Mouse (Mus musculus) adrenal gland, postnatal 14 days (tissue): ENCODE data around the gene Tpr. TPM values are rescaled to one million over a fixed set of nuclear protein-coding genes. Genes with fewer than 3 reads are reported as not detected.

Experiments used
- DNase-seq: peaks from one replicate; pipeline ENCODE4 v3.0.0; 2021; ENCODE audit warnings: mixed read lengths
- long read RNA-seq, 2 experiments: library from polyadenylated mRNA; stranded (forward); transcript quantifications; one replicate each; pipeline ENCODE4 v2.0.0; 2021
- total RNA-seq: library from RNA; stranded (reverse); gene quantifications from 2 replicates; pipeline ENCODE4 v1.2.3, GENCODE M21; 2021

The Tpr gene
- total RNA-seq = 135 and 142 TPM in 2 replicates
- long read RNA-seq, experiment 1, full-length matches to known transcripts = 9 of 25 reads
- long read RNA-seq, experiment 1, partial matches to known transcripts = 14 of 25 reads
- long read RNA-seq, experiment 1, other reads (novel, unspliced or antisense) = 2 of 25 reads
- long read RNA-seq, experiment 2, full-length matches to known transcripts = 1 of 33 reads
- long read RNA-seq, experiment 2, partial matches to known transcripts = 27 of 33 reads
- long read RNA-seq, experiment 2, other reads (novel, unspliced or antisense) = 5 of 33 reads

DNA sequence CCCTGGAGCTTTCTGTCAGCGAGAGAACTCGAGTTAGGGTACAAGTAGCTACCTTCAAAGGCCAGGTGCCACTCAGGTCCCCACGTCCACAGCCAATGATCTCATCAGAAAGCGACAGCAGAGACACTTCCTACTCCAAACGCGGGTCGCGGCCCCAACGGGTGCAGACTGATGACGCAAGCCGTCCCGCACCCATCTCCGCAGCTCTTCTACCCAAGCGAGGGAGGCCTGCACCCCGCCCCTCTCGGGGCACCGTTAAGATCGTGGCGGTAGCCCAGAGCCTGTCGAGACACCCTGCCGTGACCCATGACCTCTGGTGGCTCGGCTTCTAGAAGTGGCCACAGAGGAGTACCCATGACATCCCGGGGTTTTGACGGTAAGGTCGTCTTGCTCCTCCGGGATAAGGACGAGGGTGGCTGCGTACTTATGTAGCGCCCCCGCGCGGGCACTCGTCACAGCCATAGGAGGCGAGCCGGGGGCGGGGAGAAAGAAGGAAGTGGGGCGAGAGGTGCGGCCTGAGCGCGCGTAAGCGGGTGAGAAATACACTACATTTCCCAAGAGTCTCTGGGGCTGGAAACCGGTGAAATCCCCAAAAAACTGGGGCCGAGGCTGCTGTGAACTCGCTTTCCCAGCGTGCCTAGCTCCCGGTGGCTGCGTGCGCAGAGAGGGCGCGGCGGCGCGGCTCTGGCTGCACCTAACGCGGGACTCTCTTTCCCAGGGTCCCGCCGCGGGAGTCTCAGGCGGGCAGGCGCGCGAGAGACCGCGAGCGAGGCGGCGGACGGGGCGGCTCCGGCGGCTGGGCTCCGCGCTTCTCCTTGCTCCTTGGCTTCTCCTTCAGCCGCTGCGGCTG is at the start of gene Tpr, which contains the start of gene Odr4:
Gene Tpr (plus strand): TSS at position 201 of the 850 bp plus-strand sequence.
Gene Odr4 (minus strand): TSS at position 443 of the 850 bp plus-strand sequence.
- peak; percentile 99 for DNase-seq

DNA sequence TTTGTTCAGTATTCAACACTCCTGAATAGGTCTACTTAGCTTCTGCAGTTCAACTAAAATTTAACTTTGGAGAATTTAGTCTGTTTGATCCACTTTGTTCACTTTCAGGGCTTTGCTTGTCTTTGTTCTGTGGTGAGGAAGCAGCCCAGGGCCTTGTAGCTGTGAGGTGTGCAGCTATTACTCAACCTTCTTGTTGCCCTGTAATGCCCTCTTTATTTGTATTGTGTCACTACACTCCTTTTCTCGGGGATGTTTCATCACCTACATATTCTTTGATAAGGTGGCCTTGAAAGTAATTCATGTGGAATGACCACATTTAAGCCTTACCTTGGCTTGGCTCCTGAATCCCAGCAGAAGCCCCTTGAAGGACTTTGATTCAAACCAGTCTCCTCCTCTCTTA is 31.8 kb upstream of the Tpr start:
- DNase-seq = no peak

DNA sequence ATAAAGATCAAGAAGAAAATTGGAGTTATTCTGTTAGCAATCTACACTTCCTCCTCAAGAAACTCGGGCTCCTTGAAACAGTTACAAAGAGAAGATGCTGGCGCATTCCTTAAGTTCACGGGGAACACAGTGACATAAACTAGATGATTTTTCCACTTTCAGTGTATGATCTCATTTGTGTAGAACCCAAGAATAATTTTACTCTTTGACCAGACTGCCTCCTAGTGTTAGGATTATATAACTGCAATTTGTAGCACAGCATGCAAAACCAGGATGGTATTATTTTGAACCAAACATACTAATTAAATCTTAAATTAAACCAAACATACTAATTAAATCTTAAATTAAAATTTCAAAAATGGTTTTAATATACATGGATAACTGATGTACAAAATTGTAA is 19.7 kb upstream of the Tpr start:
- DNase-seq = no peak

DNA sequence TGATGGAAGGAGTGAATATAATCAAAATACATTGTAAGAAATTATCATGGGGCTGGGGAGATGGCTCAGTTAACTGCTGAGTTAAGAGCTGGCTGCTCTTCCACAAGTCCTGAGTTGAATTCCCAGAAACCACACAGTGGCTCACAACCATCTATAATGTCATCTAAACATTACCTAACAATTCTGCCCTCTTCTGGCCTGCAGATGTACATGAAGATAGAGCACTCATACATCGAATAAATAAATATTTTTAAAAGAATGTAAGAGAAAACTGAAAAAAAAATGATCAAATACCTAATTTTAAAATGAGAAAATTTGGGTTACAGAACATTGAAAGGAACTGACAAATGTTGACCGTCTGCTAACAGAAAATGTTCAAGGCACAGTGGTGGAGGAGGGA is 18.4 kb upstream of the Tpr start:
- no peak for DNase-seq

DNA sequence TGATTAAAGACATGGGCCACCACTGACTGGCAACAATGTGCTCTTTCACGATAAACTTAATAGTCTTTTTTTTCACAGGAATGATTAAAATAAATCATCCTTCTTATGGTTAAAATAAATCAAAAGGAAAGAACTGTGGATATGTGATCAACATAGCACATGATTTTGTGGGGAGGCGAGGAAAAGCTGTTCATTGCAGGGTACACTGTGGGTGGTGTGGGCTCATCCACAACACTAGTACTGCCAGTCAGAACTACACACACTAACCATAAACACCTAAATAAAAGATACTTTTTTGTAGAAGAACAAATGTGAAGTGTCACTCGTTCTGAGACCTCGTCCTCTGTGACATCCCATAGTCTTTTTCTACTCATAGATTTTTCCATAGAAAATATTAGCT is 8.5 kb upstream of the Tpr start:
- no peak for DNase-seq

DNA sequence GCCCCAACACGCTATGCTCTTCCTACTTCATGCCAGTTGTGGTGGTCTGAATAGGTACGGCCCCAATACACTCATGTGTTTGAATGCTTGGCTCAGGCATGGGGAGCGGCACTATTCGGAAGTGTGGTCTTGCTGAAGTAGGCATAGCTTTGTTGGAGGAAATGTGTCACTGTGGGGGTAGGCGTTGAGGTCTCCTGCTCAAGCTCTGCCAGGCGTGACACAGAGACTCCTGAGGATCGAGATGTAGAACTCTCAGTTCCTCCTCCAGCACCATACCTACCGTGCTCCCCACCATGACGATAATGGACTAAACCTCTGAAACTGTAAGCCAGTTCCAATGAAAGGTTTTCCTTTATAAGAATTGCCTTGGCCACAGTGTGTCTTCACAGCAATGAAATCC is 5.1 kb upstream of the Tpr start:
- DNase-seq = no peak

DNA sequence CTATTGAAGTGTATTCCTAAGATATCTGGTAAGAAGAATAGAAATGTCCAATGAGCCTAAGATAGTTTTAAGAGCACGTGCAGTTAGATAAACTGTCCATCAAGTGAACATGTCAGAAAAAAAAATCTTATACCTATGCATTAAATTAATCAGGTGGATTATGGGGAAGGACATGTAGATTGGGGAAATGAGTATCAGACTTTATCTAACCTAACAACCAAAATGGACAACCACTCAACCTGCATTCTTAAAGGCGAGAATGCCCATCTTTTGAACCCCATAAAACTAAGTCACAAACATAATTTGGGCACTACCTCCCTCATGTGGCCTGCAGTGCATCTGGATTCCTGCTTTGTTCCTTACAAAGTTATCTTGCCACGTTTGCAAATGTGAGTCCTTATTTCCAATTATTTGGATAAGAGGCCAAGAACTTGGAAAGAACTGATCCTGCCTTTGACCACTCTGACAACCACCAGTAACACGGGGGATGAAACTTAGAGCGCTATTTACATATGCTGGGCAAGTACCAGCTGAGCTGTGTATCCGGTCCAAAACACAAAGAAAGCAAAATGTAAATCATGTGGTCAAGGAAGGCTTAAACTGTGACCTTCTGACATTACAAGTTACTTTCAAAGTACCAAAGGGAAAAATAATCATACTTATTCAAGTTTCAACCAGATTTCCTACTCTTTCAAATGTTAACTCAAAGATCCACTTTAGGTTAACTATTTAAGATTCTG is 3.1 kb upstream of the Tpr start:
- DNase-seq = no peak

DNA sequence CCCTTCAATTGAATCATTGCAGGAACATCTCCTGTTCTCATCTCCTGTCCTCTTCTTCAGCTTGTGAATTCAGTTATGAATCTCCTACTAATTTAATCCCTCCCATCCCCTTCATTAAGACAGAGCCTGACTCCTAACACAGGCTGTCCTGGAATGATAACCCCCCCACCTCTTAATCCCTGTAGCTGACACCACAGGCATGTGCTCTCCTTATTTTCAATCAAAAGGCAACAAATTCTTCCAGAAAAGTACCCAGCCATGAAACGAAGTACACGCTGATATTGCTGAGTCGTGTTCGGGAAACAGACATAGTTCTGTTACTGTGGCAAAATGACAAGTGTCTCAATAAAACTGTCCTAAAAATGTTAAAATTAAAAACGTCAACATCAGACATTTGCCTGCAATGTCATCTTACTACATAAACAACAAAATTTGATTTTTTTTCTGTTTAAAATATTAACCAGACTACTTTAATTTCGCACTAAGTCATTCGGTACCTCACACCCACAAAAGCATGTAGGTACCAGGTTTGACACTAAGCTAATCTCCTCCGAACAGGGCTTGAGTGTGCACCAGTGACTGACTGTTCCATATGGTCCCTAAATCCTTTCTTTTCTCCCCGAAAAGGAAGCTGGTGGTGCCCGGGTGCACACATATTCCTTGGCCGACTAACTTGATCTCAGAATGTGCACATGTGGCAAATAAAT is 554 bp upstream of the Tpr start:
- no peak for DNase-seq

DNA sequence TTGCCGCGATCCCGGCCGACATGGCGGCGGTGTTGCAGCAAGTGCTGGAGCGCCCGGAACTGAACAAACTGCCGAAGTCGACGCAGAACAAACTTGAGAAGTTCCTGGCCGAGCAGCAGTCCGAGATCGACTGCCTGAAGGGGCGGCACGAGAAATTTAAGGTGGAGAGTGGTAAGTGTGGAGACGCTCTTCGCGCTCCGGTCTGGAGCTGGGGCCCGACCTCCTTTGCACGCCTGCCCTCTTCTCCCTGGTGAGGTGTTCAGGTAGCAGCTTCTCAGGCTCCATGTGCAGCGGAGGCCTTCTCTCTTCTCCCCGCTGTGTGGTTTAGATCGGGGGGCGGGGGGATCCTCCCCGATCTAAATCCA is 832 bp downstream of the Tpr start:
- no peak for DNase-seq

DNA sequence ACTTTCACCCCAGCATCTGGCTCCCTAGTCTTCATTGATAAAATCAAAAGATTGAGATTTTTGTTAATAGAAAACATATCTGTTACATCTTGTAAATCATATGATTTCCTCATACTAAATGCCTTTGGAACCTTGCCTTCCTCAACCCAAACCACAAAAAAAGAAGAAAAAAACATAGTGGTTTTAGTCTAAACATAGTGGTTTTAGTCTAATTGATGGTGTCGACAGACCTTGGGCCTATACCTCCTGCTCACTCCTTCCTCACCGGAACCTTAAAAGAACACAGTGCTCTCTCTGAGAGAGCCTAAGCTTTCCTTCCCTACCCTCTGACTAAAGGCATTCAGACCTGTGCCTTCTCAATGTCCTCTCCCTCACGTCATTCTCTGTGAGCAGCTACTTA is 3.4 kb downstream of the Tpr start:
- no peak for DNase-seq

DNA sequence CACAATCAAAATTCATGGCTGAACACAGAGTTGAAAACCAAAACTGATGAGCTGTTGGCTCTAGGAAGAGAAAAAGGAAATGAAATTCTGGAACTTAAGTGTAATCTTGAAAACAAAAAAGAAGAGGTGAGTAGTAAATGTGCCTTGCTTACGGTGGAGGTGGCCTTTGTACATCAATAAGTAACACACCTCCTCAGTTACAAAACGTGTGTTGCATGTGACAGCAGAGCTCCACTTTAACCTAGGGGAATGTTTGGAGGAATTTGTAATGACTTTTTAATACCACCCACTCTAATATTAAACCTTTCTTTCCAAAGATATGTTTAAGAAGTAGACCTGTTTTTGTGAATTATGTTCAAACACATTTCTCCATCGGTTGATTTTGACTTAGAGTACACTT is 11.3 kb downstream of the Tpr start:
- no peak for DNase-seq

DNA sequence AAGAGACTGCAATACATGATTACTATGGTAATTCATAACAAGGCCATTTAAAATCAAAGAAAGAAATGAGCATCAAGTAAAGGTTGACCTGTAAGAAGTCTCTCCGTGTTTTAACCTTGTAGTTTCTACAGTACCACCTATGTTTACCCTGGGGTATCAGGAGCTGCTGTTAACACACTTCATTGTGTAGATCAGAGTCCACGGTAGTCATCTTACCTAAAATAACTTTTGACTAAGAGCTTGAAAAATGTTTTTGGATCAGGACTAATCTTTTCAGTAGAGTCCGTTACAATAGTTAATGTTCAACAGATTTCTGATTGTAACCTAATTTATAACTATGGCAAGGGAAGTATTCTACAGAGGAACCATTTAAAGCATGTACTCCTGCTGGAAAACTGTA is 11.9 kb downstream of the Tpr start:
- no peak for DNase-seq

DNA sequence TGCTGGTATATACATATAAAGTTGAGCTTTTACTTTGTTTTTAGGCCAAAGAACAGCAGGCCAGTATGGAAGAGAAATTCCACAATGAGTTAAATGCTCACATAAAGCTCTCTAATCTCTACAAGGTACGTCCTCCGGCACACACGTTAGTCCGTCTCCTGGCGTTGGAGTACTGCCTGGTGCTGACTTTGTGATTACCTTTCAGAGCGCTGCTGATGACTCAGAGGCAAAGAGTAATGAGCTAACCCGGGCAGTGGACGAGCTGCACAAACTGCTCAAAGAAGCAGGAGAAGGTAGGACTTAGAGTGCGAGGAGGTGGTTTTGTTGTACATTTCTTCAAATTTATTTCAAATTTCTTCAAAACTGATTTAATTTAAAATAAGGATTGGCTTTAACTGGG is 14.6 kb downstream of the Tpr start:
- no peak for DNase-seq

DNA sequence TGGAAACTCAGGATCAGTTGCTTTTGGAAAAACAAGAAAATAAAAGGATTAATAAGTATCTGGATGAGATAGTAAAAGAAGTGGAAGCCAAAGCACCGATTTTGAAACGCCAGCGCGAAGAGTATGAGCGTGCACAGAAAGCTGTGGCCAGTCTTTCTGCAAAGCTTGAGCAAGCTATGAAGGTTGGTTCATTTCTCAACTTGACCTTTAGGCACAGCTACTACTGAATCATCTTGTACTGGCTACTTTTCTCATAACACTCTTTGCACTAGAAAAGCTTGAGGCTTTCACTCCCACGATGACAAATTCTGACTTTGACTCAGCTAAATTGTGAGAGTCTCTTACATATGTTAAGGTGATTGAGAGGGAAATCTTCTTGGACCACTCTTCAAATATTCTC is 17.4 kb downstream of the Tpr start:
- peak; percentile 32 for DNase-seq

DNA sequence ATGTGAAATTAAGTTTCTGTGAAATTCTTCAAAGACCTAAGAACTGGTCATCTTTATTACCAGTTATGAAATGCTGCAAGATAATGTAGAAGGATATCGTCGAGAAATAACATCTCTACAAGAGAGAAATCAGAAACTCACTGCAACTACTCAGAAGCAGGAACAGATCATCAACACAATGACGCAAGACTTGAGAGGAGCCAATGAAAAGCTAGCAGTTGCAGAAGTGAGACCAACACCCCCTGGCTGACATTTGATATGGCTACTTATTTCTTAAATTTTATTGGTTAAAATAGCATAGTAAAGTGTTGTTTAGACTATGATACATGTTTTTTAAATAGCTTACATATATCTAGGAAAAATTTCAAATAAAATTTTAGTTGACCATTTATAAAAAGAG is 23.4 kb downstream of the Tpr start:
- no peak for DNase-seq

DNA sequence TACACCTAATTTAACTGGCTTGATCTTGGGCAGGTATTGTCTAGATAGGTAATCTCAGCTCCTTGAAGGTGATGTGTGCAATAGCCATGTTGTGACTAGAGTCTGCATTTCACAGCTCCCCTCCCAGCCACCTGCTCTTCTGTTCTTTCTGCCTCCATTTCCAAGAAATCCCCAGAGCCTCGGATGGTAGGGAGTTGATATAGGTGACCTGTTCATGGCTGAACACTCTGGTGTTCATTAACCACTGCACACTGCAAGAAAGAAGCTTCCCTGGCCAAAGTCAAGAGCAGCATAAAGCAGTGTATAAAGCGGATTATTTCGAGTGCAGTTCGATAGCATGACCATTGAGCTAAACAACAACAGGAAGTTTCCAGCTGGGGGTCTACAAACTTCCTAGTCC is 25.8 kb downstream of the Tpr start:
- no peak for DNase-seq

DNA sequence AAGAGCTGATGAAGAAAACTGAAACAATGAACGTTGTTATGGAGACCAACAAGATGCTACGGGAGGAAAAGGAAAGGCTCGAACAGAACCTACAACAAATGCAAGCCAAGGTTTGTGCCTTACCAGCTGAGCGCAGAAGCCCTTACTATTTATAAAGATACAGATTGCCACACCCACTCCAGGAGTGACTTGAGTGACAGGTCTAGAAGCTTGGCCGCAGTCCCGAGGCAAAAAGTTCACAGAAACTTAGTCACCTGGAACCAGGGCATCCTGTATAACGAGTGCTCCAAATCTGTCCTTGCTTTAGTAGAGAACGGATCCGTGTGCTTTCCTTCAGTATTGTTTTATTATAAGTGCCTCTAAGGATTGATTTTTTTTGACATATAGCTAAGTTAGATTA is 33.0 kb downstream of the Tpr start:
- no peak for DNase-seq

DNA sequence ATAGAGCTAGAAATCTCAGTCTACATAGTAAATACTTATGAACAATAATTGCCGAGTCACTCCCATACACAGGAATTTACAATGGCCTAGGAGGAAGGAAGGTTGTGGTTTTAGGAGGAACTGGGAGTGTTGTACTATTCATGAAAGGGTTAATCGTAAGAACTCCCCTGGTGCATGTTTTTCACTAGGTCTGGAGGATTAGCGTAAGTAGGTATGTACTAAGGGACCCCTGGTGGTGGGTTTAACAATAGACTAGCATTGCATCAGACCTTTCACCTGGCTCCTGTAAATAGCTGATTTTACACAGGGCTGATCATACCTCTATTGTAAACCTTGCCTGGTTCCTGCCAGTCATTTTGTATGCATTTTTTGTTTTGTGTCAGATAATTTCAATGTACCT is 33.6 kb downstream of the Tpr start:
- DNase-seq = no peak

DNA sequence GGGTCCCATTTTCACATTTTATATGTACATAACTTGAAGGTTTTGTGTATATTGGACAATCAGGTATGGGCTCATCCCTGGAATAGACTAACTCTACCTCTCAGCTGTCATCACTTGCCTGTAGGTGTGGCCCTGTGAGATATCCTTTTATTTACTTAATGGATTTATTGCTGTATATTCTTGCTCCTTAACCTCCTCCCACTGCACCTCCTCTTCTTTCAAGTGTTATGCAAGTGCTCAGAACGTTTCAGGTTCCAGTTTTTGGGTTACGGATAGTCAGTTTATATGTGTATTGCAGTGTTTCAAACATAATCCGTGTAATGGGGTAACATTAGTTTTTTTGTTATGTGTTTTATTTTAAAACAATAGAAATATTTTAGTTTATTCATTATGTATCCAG is 46.0 kb downstream of the Tpr start:
- DNase-seq = no peak

DNA sequence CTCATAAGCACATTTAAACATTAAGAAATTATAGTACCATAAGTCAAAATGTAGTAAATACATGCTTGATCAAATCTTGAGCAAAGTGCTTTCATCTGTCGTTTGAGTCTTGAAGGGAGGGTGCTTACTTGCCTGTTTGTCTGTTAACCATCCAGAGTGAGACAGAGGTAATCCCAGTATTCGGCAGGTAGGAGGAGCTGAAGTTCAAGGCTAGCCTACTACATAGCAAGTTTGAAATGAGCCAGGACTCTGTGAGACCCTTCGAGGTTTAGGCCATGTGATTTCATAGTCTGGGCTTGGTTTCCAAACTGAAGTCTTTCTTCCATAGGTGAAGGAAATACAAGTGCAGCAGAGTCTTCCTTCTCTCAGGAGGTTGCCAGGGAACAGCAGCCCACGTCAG is 49.1 kb downstream of the Tpr start:
- no peak for DNase-seq

DNA sequence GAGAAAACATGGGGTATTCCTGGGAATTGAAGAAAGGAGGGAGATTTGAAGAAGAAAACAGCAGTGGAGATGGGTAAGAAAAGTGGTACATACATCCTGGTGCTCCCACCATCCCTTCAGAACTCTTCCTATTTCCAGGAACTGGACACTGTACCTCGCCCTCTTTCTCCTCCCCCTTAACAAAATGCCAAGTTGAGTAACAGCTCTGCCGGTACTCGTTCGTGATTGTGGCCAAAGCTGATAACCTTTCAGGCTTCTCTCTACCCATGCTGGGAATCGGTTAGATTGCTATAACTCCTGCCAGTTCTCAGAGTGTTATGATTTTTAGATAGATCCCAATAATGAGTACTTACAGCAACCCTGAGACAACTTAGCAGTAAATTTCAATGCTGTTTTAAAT is 66.3 kb downstream of the Tpr start:
- no peak for DNase-seq

DNA sequence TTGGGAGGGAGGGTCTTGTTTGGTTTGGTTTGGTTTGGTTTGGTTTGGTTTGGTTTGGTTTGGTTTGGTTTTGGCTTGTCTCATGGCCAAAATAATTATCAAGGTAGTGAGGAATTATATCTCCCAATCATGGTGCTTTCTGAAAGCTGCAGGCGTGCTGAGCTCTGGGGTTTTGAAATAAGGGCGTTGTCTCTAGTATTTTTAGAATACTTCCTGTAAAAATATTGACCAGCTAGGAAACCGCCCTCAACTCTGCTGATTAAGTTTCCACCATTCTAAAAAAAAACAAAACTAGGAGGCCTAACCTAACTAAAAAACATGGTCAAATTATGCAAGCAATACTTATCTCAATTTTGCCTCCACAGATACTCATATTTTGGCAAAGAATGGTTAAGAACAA is 67.0 kb downstream of the Tpr start:
- DNase-seq = no peak

DNA sequence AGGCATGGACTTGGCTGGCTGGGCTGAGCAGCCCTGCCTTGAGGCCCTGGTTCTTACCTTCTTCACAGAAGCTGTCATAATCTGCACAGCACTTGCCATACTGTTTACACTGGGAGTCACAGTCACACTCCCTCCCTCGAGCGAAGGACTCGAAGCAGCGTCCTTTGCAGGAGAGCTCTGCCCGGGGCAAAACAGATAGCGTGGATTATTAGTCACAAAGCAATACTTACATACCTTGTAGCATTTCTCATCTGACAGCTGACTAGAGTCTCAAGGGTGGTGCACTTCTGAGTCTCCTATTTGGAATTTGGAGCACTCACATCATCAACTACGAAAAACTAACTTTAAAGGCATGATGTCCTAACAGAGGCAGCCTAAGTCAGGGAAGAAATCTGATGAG is 68.0 kb downstream of the Tpr start:
- no peak for DNase-seq
